Mouse (Mus musculus) ES-Bruce4 (cell line): ENCODE data around the gene Kcnj14.

Source experiments
- CTCF ChIP-seq: IDR thresholded peaks from one replicate; pipeline ENCODE4 v1.8.1; 2011; ENCODE audit warnings: low read depth, low read length
- EP300 ChIP-seq: IDR thresholded peaks from 2 replicates; pipeline ENCODE4 v1.6.1; 2011; ENCODE audit warnings: low read depth, low read length; ENCODE audit not compliant: insufficient read depth
- POLR2A ChIP-seq: IDR thresholded peaks from one replicate; pipeline ENCODE4 v1.8.1; 2011; ENCODE audit warnings: low read length; ENCODE audit not compliant: insufficient read depth

GRCm38 (mm10) chr7:45869107-45869670 lies 44.6 kb upstream of the Kcnj14 start:
- TF ChIP-seq POLR2A (no peak), CTCF (no peak), EP300 (no peak)
